Mouse (Mus musculus) embryonic facial prominence, embryonic 11.5 days (tissue): Measurements from ENCODE around the gene Spib. TPM values are rescaled to one million over a fixed set of nuclear protein-coding genes. Genes with fewer than 3 reads are reported as not detected.
A peak's percentile ranks its signal among the peaks of the same experiment; 100 is the strongest.

Experiments
- ATAC-seq: fragments of 200-750 bp; cut with Nextera tagmentation; replicated peaks from 2 replicates; pipeline ENCODE4 v1.8.0; 2017; ENCODE audit warnings: low read depth; ENCODE audit not compliant: insufficient number of reproducible peaks, low FRiP score, low TSS enrichment
- DNase-seq: peaks from one replicate; pipeline ENCODE4 v3.0.0-alpha.2; 2015; ENCODE audit warnings: low spot score
- H3K27ac ChIP-seq: fragments of 300-500 bp; sonication (generic); replicated peaks from 2 replicates; pipeline ENCODE4 v1.5.1; 2014; ENCODE audit warnings: mild to moderate bottlenecking, low read depth, low read length, control low read depth
- H3K27me3 ChIP-seq: fragments of 300-500 bp; sonication (generic); 2 replicates; pipeline ENCODE4 v1.6.1; 2014; ENCODE audit warnings: mild to moderate bottlenecking, low read length, moderate library complexity, mixed read lengths; ENCODE audit not compliant: control insufficient read depth, insufficient read depth
- H3K36me3 ChIP-seq: fragments of 300-500 bp; sonication (generic); replicated peaks from 2 replicates; pipeline ENCODE4 v1.6.1; 2014; ENCODE audit warnings: low read depth, mild to moderate bottlenecking, low read length, moderate library complexity, mixed read lengths; ENCODE audit not compliant: control insufficient read depth, insufficient read depth
- H3K4me1 ChIP-seq: fragments of 300-500 bp; sonication (generic); 2 replicates; pipeline ENCODE4 v1.6.1; 2014; ENCODE audit warnings: low read length, mixed read lengths; ENCODE audit not compliant: control insufficient read depth, insufficient read depth
- H3K4me2 ChIP-seq: fragments of 300-500 bp; sonication (generic); 2 replicates; pipeline ENCODE4 v1.6.1; 2014; ENCODE audit warnings: low read depth, mild to moderate bottlenecking, control low read depth, low read length, moderate library complexity
- H3K4me3 ChIP-seq: fragments of 300-500 bp; sonication (generic); 2 replicates; pipeline ENCODE4 v1.5.1; 2014; ENCODE audit warnings: low read depth, low read length, control low read depth
- H3K9ac ChIP-seq: fragments of 300-500 bp; sonication (generic); replicated peaks from 2 replicates; pipeline ENCODE4 v1.6.1; 2014; ENCODE audit warnings: mild to moderate bottlenecking, control low read depth, low read length
- H3K9me3 ChIP-seq: fragments of 300-500 bp; sonication (generic); replicated peaks from 2 replicates; pipeline ENCODE4 v1.6.1; 2016; ENCODE audit warnings: mild to moderate bottlenecking, low read length, inconsistent platforms, mixed read lengths; ENCODE audit not compliant: control insufficient read depth
- WGBS: fragments of 180-500 bp; shearing (Covaris S2); extraction: QIAGEN DNeasy Blood & Tissue Kit; methylation state at CpG from one replicate; pipeline ENCODE4 v1.1.7; 2014; 5-methylcytosine and 5-hydroxymethylcytosine counted together
- polyA plus RNA-seq: library from polyadenylated mRNA; unstranded; fragments of >200 nt; fragmentation: Nextera tagmentation; extraction: Ambion mirVana; gene quantifications from 2 replicates; pipeline ENCODE4 v1.2.1, GENCODE M21; 2014

Gene Spib
- polyA plus RNA-seq, 1 experiment from 2014 or later, result not detected

DNA sequence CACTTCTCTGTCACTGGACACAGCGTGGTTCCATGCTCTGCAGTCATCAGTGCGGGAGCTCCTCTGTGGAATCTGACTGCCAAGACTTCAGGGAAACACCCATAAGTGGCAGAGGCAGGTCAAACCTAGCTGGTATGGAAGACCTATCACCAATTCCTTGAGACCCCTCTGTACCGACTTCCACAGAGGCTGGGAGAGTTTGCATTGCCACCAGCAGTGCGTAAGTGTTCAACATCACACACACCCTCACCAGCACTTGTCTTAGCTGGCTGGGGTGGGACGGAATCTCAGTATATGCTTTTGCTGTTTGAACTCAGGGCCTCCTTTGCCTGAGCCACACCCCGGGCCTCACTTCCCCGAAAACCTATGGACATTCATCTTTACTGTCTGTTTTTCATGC lies 43.9 kb downstream of the Spib start:
- Histone ChIP-seq H3K4me2 (no peak overlapping the region), H3K9me3 (no peaks in the 10 kb centered on the region), H3K27me3 (no peaks in the 10 kb centered on the region), H3K4me1 (no peaks in the 10 kb centered on the region), H3K9ac (no peak overlapping the region), H3K27ac (no peak overlapping the region), H3K4me3 (no peak overlapping the region), H3K36me3 (peaks cover 2% of the 10 kb centered on the region; the same call in 1 of the 2 replicates)
- ATAC-seq (no peak), DNase-seq (no peak)
- WGBS, result 90% methylated on average over 7 of the region's 7 CpGs

DNA sequence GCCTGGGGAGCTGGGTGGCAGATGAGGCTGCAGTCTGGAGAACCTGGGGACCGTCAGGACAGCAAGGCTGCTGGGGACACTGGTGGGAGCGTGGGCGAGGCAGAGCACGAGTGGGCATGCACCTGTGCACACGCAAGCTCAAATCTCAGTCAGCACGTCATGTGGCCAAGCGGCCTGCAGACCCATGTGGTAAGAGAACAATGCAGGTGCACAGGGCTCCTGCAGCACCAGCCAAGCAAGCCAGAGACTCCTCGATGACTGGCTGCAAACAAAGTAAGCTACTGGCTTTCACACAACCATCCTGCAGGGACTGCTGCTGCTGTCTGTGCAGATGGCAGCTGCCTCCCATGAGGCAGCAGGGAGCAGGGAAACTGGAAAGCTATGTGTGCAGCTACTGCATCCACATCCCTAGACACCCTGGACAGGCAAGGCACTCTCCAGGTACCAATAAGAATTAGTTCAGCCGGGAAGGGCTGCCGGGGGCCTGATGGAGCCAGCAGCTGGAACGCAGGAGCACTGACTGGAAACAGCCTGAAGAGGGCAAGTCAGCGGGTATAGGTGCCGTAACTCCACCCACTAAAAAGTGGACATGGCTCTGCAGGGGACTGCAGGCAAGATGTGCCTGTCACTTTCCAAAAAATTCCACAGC lies 44.8 kb downstream of the Spib start:
- Histone ChIP-seq H3K4me3 (no peak overlapping the region), H3K36me3 (peaks cover 2% of the 10 kb centered on the region; the same call in 1 of the 2 replicates), H3K9me3 (no peaks in the 10 kb centered on the region), H3K27me3 (no peaks in the 10 kb centered on the region), H3K27ac (no peak overlapping the region), H3K4me1 (no peaks in the 10 kb centered on the region), H3K4me2 (no peak overlapping the region), H3K9ac (peak overlapping the region; percentile 10; the same call in 1 of the 2 replicates)
- DNase-seq (no peak), ATAC-seq (no peak)
- 58% methylated on average over 13 of the region's 13 CpGs for WGBS

DNA sequence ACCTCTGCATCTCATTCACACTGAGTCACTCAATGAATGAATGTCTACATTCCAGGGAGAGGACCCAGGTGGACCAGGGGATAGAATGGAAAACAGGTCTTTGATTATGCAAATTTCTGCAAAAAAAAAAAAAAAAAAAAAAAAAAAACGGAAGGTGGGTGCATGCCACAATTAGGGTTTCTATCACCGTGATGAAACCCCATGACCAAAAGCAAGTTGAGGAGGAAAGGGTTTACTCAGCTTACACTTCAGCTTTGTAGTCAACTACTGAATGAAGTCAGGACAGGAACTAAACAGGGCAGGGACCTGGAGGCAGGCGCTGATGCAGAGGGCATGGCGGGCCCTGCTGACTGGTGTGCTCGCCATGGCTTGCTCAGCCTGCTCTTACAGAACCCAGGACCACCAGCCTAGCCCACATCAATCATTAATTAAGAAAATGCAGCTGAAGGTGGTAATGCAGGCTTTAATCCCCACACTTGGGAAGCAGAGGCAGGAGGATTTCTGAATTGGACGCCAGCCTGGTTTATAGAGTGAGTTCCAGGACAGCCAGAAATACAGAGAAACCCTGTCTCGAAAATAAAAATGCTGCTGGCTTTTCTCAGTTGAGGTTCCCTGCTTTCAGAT lies 46.2 kb downstream of the Spib start:
- no peak overlapping the region for H3K4me2 ChIP-seq
- H3K4me3 ChIP-seq, result no peak overlapping the region
- no peaks in the 10 kb centered on the region for H3K4me1 ChIP-seq
- 68% methylated on average over 7 of the region's 7 CpGs for WGBS
- no peaks in the 10 kb centered on the region for H3K36me3 ChIP-seq
- no peaks in the 10 kb centered on the region for H3K9me3 ChIP-seq
- no peak overlapping the region for H3K27ac ChIP-seq
- DNase-seq, result no peak
- no peak overlapping the region for H3K9ac ChIP-seq
- no peak for ATAC-seq
- no peaks in the 10 kb centered on the region for H3K27me3 ChIP-seq

DNA sequence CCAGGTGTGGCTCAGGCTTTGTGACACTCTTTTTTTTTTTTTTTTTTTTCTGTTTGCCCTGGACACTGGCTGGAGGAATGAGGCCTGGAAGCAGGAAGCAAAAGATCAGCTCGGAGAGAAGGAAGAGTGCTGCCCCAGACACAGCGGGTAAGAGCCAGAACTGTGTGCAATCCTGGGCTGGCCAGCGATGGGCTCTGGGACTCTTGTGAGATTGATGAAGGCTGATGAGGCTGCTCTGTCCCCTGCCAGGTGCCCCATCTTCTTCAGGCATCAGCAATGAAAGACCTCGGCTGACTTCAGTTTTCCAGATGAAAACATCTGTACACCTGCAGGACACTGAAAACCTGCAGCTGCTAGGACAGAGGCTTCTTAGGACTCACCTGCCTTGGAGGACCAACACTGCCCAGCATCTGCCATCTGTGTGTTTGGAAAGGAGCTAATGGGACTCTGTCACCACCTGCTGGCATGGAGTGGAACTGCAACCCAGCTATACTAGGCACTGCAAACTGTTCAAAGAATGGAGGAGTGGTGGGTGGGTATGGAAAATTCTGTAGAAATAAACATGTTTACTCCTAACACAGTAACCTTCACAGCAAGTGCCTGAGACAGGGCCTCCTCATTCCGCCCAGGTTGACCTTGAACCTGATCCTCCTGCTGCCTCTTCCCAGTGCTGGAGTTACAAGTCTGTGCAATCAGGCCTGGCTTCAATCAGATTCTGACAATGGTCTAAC lies 46.9 kb downstream of the Spib start:
- Histone ChIP-seq H3K4me2 (no peak overlapping the region), H3K4me1 (no peaks in the 10 kb centered on the region), H3K27me3 (no peaks in the 10 kb centered on the region), H3K9me3 (no peaks in the 10 kb centered on the region), H3K36me3 (no peaks in the 10 kb centered on the region), H3K4me3 (no peak overlapping the region), H3K9ac (no peak overlapping the region), H3K27ac (no peak overlapping the region)
- DNase-seq, result peak; percentile 87
- 40% methylated on average over 5 of the region's 5 CpGs for WGBS
- ATAC-seq, result peak; percentile 80

DNA sequence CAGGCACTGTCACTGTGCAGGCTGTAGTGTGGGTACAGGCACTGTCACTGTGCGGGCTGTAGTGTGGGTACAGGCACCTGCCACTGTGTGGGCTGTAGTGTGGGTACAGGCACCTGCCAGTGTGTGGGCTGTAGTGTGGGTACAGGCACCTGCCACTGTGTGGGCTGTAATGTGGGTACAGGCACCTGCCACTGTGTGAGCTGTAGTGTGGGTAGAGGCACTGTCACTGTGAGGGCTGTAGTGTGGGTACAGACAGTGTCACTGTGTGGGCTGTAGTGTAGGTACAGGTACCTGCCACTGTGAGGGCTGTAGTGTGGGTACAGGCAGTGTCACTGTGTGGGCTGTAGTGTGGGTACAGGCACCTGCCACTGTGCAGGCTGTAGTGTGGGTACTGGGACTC lies 47.8 kb downstream of the Spib start:
- H3K4me1 ChIP-seq, result no peaks in the 10 kb centered on the region
- H3K36me3 ChIP-seq, result no peaks in the 10 kb centered on the region
- no peak for ATAC-seq
- H3K9ac ChIP-seq, result no peak overlapping the region
- no peak overlapping the region for H3K4me2 ChIP-seq
- no peaks in the 10 kb centered on the region for H3K27me3 ChIP-seq
- H3K9me3 ChIP-seq, result no peaks in the 10 kb centered on the region
- H3K4me3 ChIP-seq, result no peak overlapping the region
- no peak overlapping the region for H3K27ac ChIP-seq
- WGBS, result 90% methylated on average over 1 of the region's 1 CpGs
- no peak for DNase-seq

DNA sequence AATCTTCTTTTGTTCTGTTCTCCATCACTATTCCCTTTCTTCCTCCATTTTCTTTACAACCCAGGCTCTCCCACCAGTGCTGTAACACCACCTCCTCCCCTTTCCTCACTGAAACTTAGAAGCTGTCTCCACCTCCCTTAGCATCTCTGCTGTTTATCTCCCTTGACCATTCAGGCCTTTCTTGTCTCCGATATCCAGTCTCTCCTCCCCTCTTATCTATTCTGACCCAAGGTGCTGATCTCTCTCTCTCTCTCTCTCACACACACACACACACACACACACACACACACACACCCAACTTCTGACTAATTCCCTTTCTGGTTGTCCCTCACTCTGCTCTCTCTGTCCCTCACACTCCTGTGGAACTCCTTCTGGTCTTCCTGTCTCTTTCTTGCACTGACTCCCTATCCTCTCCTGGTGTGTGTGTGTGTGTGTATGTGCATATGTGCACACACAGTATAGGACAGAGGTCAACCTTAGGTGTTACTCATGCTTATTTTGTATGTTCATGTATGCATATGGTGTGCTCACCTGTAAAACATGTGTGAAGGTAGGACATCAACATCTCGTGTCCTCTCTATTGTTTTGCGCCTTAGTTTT lies 48.9 kb downstream of the Spib start:
- no peaks in the 10 kb centered on the region for H3K4me1 ChIP-seq
- H3K9me3 ChIP-seq, result no peaks in the 10 kb centered on the region
- no peaks in the 10 kb centered on the region for H3K27me3 ChIP-seq
- DNase-seq, result no peak
- H3K4me2 ChIP-seq, result no peak overlapping the region
- no peaks in the 10 kb centered on the region for H3K36me3 ChIP-seq
- no peak overlapping the region for H3K4me3 ChIP-seq
- WGBS, result 77% methylated on average over 3 of the region's 3 CpGs
- ATAC-seq, result no peak
- no peak overlapping the region for H3K9ac ChIP-seq
- H3K27ac ChIP-seq, result no peak overlapping the region
